Mouse (Mus musculus) retina, postnatal 1 day (tissue): ENCODE measurements around the gene Adipor2.
A peak's percentile ranks its signal among the peaks of the same experiment; 100 is the strongest.
"Not testable (repeated sequence)": the region's sequence is repeated elsewhere in the genome, so short reads cannot be mapped to it uniquely, and the experiment has no call there.

Experiments used
- DNase-seq: peaks from one replicate; pipeline ENCODE4 v3.0.0-alpha.2; 2012

The Adipor2 gene

DNA sequence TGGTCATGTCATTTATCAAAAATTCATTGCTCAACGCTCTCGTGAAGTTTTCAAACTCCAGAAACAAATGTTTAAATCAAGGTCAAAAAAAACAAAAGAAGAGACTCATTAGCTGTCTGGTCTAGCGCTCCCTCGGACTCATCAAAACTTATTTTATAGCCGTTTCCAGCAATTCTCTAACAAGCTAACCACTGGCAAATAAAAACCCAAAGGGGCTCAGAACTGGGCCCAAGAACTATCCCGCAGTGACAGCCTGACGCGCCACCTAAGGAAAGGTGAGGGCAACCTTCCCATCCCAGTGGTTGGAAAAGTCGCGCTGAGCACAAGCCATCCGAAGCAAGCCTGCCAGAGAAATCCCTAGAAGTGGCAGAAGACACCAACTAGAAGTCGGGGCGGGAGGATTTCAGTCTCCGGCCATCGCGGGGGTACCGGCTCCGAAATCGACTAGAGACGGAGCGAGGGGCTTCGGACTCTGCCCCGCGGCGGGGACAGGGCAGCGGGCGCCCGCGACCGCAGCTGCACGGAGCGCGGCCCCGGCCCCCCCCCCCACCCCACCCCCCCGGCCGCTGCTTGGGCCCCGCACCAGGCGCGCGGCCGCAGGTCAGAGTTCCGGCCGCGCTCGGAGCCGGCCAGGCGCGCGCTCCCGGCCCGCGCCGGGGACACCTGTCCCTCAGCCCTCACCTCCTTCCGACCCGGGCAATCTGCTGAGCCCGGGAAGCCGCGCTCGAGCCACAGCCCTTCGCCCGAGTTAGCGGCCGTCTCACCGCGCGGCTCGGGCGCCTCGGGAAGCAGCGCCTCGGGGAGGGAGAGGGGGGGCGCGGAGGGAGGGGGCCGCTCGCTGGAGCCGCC, 29.5 kb downstream of the Adipor2 start:
- DNase-seq: no peak

DNA sequence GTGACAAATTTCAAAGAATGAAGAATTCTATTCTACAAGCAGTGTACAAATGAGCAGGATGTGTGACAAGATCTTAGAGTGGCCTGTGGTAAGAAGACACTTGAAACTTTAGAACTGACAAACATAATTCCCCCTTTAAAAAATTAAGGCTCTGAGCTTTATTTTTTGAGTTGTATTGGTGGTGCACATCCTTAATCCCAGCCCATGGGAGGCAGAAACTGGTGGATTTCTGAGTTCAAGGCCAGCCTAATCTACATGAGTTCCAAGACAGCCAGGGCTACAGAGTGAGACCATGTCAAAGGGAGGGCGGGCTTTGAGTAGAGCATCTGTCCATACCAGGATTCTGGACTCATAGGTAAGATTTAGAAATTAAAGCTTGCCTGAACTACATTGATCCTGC, 30.7 kb downstream of the Adipor2 start:
- no peak for DNase-seq

DNA sequence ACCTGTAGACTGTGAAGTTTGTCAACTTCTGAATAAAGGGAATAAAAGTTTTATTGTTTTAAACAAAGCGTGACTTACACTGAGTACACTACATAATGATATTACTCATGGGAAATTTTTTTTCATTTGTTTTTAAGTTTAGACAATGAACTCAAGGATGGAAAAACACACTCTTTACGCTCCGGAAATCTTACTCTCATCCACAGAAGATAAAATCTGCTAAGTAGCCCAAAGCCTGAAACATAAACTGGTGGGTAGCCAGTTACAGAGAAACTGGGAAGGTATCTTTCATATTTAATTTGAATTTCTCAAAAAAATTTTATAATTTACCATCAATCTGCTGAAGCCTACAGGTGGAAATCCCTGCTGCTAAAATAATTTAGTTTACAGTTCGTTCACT, 31.1 kb downstream of the Adipor2 start:
- no peak for DNase-seq

DNA sequence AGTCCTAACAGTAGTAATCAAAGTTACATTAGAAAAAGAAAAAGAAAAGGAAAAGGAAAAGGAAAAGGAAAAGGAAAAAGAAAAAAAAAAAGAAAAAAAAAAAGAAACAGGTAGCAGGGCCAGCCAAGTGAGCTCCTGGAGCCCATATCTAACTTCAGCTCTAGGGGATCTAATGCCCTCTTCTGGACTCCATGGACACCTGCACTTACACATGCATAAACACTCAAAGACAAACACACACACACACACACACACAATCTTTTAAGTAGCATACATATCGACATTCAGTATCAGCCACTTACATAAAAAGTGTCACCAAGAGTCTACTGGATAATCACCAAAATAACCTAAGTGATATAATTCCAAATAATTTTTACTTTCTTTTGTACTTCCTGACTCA, 31.8 kb downstream of the Adipor2 start:
- no peak for DNase-seq

GRCm38 (mm10) chr6:119378631-119379030, 38.9 kb downstream of the Adipor2 start:
- DNase-seq: no peak

GRCm38 (mm10) chr6:119377613-119378012, 39.9 kb downstream of the Adipor2 start:
- no peak for DNase-seq

- DNase-seq: no peak
Observed at GRCm38 (mm10) chr6:119375035-119375434, 42.5 kb downstream of the Adipor2 start.

- no peak for DNase-seq
Observed at GRCm38 (mm10) chr6:119373000-119373705, 44.4 kb downstream of the Adipor2 start.

- DNase-seq: no peak
Observed at GRCm38 (mm10) chr6:119372237-119372636, 45.3 kb downstream of the Adipor2 start.

DNA sequence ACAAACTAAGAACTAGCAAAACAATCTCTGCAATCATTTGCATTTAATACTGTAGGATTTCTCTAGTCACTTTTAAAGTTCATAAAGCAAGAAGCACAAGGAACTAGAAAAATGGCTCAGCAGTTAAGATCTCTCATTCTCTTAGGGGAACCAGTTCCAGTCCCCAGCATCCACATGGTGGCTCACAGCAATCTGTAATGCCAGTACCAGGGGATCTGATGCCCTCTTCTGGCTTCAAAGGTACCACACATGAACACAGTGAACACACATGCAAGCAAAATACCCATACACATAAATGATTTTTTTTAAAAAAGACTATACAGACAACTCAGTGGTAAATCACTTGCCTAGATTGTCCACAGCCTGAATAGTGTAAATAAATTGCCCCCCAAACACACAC, 45.9 kb downstream of the Adipor2 start:
- no peak for DNase-seq

DNA sequence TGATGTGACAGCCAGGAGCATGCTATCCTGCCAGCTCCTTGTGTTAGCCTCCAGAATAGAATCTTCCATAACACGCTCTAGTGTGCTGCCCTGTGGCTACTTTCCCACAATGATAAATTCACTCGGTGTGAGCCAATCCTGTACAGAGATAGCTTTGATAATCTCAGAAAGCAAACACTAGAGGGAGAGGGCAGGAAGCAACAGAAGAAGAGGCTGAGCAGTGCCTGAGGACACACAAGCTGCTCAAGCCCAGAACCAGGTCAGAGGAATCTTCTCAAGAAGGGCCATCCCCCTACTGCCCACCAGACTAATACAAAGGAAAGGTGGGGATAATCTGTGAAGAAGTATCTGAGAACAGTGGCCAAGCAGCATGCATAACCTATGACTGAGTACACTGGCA, 50.1 kb downstream of the Adipor2 start:
- no peak for DNase-seq

- not testable (repeated sequence) for DNase-seq
Observed at GRCm38 (mm10) chr6:119366800-119367199, 50.7 kb downstream of the Adipor2 start.

GRCm38 (mm10) chr6:119363593-119363992, 53.9 kb downstream of the Adipor2 start:
- no peak for DNase-seq

DNA sequence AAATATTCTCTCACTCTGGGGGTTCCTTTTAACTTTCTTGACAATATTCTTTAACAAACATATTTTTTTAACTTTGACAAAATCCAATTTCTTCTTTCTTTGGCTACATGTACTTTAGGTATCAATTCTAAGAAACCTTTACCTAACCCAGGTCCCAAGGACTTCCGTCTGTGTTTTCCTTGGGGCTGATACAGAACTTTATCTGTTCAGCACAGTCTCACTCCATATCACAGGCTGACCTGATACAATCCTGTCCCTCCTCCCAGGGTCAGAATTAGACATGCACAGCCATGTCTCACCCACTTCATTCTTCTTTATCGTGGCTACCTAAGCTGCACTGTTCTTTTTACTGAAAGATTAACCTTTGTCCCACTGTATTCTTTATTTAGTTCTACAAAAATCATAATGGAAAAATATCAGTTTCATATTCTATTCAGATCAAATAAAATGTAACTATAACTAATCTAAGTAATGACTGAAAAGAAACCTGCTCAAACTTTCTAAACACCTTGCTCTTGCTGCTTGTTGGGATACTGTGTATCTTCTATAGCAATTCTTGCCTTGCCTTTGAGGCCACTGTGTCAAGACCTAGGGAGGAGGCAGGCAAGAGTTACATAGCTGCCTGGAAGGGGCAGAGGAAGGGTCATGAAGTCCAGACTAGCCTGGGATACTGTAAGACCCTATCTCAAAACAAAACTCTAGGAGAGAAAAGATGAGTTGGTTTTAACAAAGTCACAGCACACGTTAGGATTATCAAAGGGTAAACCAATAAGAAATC, 56.4 kb downstream of the Adipor2 start:
- DNase-seq: no peak

DNA sequence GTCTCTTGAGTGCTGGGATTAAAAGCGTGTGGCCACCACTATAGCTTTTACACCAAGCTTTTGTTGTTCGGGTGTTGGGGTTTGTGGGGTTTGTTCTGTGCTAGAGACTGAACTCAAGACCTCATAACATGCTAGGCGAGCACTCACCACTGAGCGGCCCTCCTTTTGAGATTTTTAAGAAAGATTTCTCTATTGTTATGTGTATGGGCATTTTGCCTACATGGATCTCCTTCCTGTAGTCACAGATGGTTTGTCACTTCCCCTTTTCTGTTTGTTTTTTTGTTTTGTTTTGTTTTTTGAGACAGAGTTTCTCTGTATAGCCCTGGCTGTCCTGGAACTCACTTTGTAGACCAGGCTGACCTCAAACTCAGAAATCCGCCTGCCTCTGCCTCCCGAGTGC, 57.3 kb downstream of the Adipor2 start:
- DNase-seq: not testable (repeated sequence)

DNA sequence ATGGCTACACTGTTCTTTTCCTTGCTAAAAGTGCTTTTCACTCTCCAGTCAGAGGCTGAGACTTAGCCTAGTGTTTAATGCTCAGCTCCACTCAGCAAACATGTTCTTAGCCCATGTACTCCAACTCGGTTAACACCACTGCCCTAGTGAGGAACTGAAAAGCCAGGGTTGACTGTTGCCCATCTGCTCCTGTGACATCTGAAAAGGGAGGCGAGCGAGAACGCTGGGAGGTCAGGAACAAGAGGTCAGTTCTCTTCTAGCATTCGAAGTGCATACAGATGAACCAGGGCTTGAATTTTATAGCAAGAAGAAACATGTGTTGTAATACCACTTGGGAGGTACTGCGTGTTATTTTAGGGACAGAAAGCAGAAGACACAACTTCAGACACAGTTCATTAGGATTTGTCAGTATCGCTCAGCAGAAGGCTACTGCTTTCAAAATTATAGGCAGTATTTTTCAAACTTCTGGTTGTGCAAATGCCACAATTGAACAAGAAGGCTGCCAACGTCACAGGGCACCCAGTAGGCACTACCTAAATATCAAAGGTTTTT, 59.4 kb downstream of the Adipor2 start:
- DNase-seq: no peak

DNA sequence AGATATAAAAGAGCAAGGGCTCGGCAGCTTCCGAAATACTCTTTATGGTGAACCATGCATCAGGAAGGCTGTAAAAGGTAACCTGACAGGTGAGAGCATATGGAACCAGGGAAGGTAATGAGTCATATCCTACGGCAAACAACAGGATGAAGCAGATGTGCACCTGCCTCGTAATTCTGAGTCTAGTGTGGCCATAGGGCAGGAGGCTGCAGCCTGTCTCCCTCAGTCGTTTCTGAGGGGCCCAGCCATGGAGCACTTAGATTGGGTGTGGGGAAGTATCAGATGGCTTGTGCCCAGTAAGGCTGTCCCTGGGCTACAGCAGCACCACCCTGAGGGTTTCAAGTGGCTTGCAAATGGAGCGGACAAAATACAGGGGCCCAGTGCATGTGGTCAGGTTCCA, 65.0 kb downstream of the Adipor2 start:
- DNase-seq: no peak

DNA sequence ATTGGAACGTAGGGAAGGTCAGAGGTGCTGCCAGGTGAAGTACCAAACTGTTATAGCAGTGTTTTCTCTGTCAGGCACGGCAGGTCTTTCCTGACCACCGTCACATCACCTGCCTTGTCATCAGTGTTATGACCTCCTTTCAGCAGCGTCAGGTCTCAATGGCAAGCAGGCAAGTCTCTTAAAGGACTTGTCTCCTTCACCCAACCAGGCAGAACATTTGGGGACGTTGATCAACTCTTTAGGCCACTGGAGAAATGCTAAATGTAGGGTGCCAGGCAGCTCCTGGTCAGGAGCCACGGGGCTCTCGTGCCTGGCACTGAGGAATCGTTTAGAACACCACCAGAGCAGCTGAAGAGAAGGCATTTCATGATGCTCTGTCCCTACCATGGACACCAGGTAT, 65.8 kb downstream of the Adipor2 start:
- DNase-seq: no peak

- no peak for DNase-seq
Observed at GRCm38 (mm10) chr6:119350703-119351198, 66.8 kb downstream of the Adipor2 start.

GRCm38 (mm10) chr6:119348234-119348633, 69.3 kb downstream of the Adipor2 start:
- DNase-seq: peak; percentile 87

DNA sequence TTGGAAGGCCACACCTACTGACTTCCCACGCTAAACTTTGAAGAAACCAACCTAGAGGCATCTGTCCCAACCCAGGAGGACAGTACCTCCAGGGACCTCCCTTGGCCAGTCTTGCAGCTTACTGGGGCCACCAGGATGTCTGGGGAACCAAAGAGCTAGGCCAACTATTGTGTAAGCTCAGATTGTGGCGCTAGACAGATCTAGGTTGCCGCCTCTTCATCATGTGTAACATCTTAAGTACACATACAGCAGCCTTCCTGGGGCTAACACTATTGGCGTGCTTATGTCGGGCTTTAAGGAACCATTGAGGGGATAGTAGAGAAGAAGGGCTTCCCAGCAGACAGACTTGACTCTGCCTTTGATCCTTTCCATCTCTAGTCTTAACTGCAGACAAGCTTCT, 69.7 kb downstream of the Adipor2 start:
- no peak for DNase-seq

- no peak for DNase-seq
Observed at GRCm38 (mm10) chr6:119346257-119346656, 71.2 kb downstream of the Adipor2 start.

DNA sequence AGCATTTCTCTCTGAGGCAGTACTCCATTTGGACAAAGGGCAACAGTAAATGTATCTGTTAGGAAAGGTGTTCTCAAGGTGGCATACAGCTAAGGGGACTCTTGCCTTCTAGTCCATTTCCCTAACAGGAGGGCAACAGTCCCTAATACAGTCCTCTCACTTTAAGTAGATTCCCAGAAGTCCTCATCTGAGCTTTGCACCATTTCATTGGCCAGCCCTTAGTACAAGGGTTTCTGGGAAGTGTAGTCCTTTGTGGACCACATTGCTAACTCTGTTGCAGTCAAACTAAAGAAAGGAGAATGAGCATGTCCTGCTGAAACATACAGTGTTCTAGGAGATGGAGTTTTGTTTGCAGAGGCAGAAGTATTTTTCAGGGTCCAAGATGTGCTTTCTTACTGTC, 76.1 kb downstream of the Adipor2 start:
- peak; percentile 69 for DNase-seq
